Mouse (Mus musculus) stomach, adult 2 months (tissue): ENCODE data around the gene Lix1. TPM values are rescaled to one million over a fixed set of nuclear protein-coding genes. Genes with fewer than 3 reads are reported as not detected.

ENCODE experiments used
- polyA plus RNA-seq: library from polyadenylated mRNA; depleted of rRNA; stranded (reverse); fragments of >200 nt; gene quantifications from 2 replicates; pipeline ENCODE4 v1.2.3, GENCODE M21; 2012; rRNA removed

Lix1 gene
- polyA plus RNA-seq = 0.02 and 0.10 TPM in 2 replicates

GRCm38 (mm10) chr17:17402222-17403004, at the start of gene Lix1:
Gene Lix1, plus strand, starts transcription at chr17:17402672.

GRCm38 (mm10) chr17:17373918-17374910, 28.3 kb upstream of the Lix1 start, which contains the start of gene Riok2:
Gene Riok2, plus strand, starts transcription at chr17:17374309.

Other genes starting within 250 kb of the Lix1 start
- 0.37 and 1.9 TPM in 2 replicates for gene Riok2, start 28.4 kb upstream of the Lix1 start, polyA plus RNA-seq
- 0.75 and 1.4 TPM in 2 replicates for gene Lnpep, start 222.4 kb downstream of the Lix1 start, polyA plus RNA-seq